Mouse (Mus musculus) cerebellum, adult 2 months (tissue): ENCODE results near the gene Gm10563.

ENCODE experiments used
- CTCF ChIP-seq: fragments of 200-500 bp; IDR thresholded peaks from 2 replicates; pipeline ENCODE4 v1.5.1; 2011; ENCODE audit warnings: low read depth, mild to moderate bottlenecking, control low read depth, low read length, moderate library complexity, borderline replicate concordance; ENCODE audit not compliant: insufficient read depth
- POLR2A ChIP-seq: fragments of 200-500 bp; IDR thresholded peaks from 2 replicates; pipeline ENCODE4 v1.6.1; 2011; ENCODE audit warnings: low read length, control low read depth, borderline replicate concordance; ENCODE audit not compliant: insufficient read depth

DNA sequence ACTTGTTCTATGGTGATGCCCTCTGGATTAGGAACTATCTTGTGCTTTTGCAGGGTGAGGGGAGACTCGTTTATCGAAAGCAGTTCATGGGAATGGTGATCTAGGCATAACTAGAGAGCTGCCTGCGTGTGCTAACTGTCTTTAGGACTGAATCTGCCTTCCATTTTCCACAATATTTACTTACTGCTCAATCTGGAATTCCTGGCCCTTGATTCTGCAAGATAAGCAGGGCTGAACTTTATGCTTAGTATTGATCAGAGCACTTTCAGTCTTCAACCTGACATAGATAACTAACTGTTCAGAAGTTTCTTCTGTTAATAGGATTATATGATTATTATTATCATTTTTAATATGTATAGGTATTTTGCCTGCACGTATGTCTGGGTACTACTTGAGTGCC, 40.1 kb downstream of the Gm10563 start:
- TF ChIP-seq POLR2A: no peak
- no peak for TF ChIP-seq CTCF
